Mouse (Mus musculus) stomach, embryonic 15.5 days (tissue): Measurements from ENCODE around the gene Bbs7. TPM values are rescaled to one million over a fixed set of nuclear protein-coding genes. Genes with fewer than 3 reads are reported as not detected.

ENCODE experiments used
- polyA plus RNA-seq: library from polyadenylated mRNA; unstranded; fragments of >200 nt; fragmentation: Nextera tagmentation; extraction: Ambion mirVana; gene quantifications from 2 replicates; pipeline ENCODE4 v1.2.1, GENCODE M21; 2015

Bbs7 gene
- polyA plus RNA-seq, 1 experiment from 2014 or later: 12.3 TPM

Other genes starting within 250 kb of the Bbs7 start
- gene Anxa5, start 137.6 kb downstream of the Bbs7 start, polyA plus RNA-seq: 291 and 311 TPM in 2 replicates
- gene 1810062G17Rik, start 137.5 kb downstream of the Bbs7 start, polyA plus RNA-seq: 2.2 TPM in 2 replicates
- gene Gm11549, start 91.7 kb downstream of the Bbs7 start, polyA plus RNA-seq: 0.18 and 0.19 TPM in 2 replicates
- gene Exosc9, start 60.9 kb downstream of the Bbs7 start, polyA plus RNA-seq: 51.7 and 64.3 TPM in 2 replicates
- 170 and 178 TPM in 2 replicates for gene Ccna2, start 41.3 kb downstream of the Bbs7 start, polyA plus RNA-seq
- gene Trpc3, start 76.7 kb upstream of the Bbs7 start, polyA plus RNA-seq: 2.9 and 5.1 TPM in 2 replicates
- gene 4932438A13Rik, start 249.6 kb upstream of the Bbs7 start, polyA plus RNA-seq: 39.0 and 43.7 TPM in 2 replicates